8 mouse cellular contexts compared by ENCODE assay signal in genomic region chr11:46127621-46128547, GRCm38 (mm10). TPM values are rescaled to one million over a fixed set of nuclear protein-coding genes. Genes with fewer than 3 reads are reported as not detected.
DNase-seq lines count a peak whose midpoint lies in the region; ATAC-seq and TF ChIP-seq lines count a peak whose summit lies in the region.

No protein-coding gene starts in this region.

- H3K4me2 ChIP-seq in heart, embryonic 11.5 days: no peak overlapping the region
- no peak overlapping the region for H3K4me2 ChIP-seq in heart, embryonic 15.5 days
- no peak overlapping the region for H3K4me2 ChIP-seq in limb, embryonic 14.5 days (replicated peaks; ENCODE audit: low read depth, low read length, severe bottlenecking)
- H3K4me2 ChIP-seq in midbrain, embryonic 15.5 days: no peak overlapping the region

- DNase-seq in heart, adult 11 months: peak; percentile 99
- peak; percentile 71 for DNase-seq in limb, embryonic 14.5 days (ENCODE audit: low spot score)
- DNase-seq in spleen, adult 18-20 months: peak; percentile 47 to 54
- no peak for DNase-seq in left cerebral cortex, postnatal 14 days (ENCODE audit: low spot score in 2 of 2)
- no peak for DNase-seq in cerebellum, adult 11-12 months

- H3K9ac ChIP-seq in heart, embryonic 11.5 days (ENCODE audit: low read depth, low read length): no peak overlapping the region
- no peak overlapping the region for H3K9ac ChIP-seq in heart, embryonic 15.5 days
- H3K9ac ChIP-seq in limb, embryonic 14.5 days (ENCODE audit: low read depth, low read length, severe bottlenecking): no peak overlapping the region
- no peak overlapping the region for H3K9ac ChIP-seq in midbrain, embryonic 15.5 days

- H3K9me3 ChIP-seq in heart, embryonic 11.5 days (replicated peaks; ENCODE audit: control insufficient read depth, low read length): no peaks in the 10 kb centered on the region
- H3K9me3 ChIP-seq in heart, embryonic 15.5 days (replicated peaks): no peaks in the 10 kb centered on the region
- H3K9me3 ChIP-seq in limb, embryonic 14.5 days (ENCODE audit: control insufficient read depth, low read length): no peaks in the 10 kb centered on the region
- H3K9me3 ChIP-seq in midbrain, embryonic 15.5 days: no peaks in the 10 kb centered on the region

- ATAC-seq in heart, embryonic 11.5 days (replicated peaks; ENCODE audit: insufficient number of reproducible peaks, low FRiP score, low TSS enrichment): no peak
- peak; percentile 56; the same call in 1 of the 2 replicates for ATAC-seq in heart, embryonic 15.5 days (replicated peaks; ENCODE audit: insufficient number of reproducible peaks, insufficient read depth, low FRiP score, low read depth)
- ATAC-seq in limb, embryonic 14.5 days (ENCODE audit: low FRiP score, low read depth): peak; percentile 77
- no peak for ATAC-seq in midbrain, embryonic 15.5 days (replicated peaks)

- 77% methylated on average over 15 of the region's 15 CpGs for whole genome bisulfite sequencing in heart, embryonic 11.5 days (ENCODE audit: insufficient replicate concordance)
- WGBS in heart, embryonic 15.5 days: 71% methylated on average over 15 of the region's 15 CpGs
- 71% methylated on average over 15 of the region's 15 CpGs for WGBS in limb, embryonic 14.5 days
- 82% methylated on average over 15 of the region's 15 CpGs for WGBS in midbrain, embryonic 15.5 days

- H3K27me3 ChIP-seq in heart, embryonic 11.5 days (ENCODE audit: control insufficient read depth, insufficient read depth, low read length): no peaks in the 10 kb centered on the region
- H3K27me3 ChIP-seq in heart, embryonic 15.5 days: no peaks in the 10 kb centered on the region
- H3K27me3 ChIP-seq in limb, embryonic 14.5 days (ENCODE audit: control insufficient read depth, insufficient read depth, low read length): no peaks in the 10 kb centered on the region
- no peaks in the 10 kb centered on the region for H3K27me3 ChIP-seq in midbrain, embryonic 15.5 days (replicated peaks)

- intact Hi-C loops in left cerebral cortex, postnatal 14 days (cut with DNase I): loop anchor here (5.0 kb wide), 1 partner anchor 111 kb away; no protein-coding TSS in a partner anchor

- no peak for TF ChIP-seq POLR2A in limb, embryonic 14.5 days (IDR thresholded peaks at IDR 0.05; ENCODE audit: borderline replicate concordance, extremely low read depth, insufficient read depth, insufficient read length)

- no peak overlapping the region for H3K4me3 ChIP-seq in heart, embryonic 11.5 days (ENCODE audit: low read depth, low read length)
- no peak overlapping the region for H3K4me3 ChIP-seq in heart, embryonic 15.5 days
- no peak overlapping the region for H3K4me3 ChIP-seq in limb, embryonic 14.5 days (replicated peaks; ENCODE audit: low read length)
- no peak overlapping the region for H3K4me3 ChIP-seq in midbrain, embryonic 15.5 days

- H3K4me1 ChIP-seq in heart, embryonic 11.5 days (ENCODE audit: control insufficient read depth, insufficient read depth, low read length): 0 out of 2 replicates have a peak, but pooled peaks cover 3% of the 10 kb centered on the region
- peaks cover 12% of the 10 kb centered on the region; the same call in 1 of the 2 replicates for H3K4me1 ChIP-seq in heart, embryonic 15.5 days (replicated peaks)
- no peaks in the 10 kb centered on the region for H3K4me1 ChIP-seq in limb, embryonic 14.5 days (ENCODE audit: control insufficient read depth, insufficient read depth, low read length)
- H3K4me1 ChIP-seq in midbrain, embryonic 15.5 days: no peaks in the 10 kb centered on the region

- H3K36me3 ChIP-seq in heart, embryonic 11.5 days (ENCODE audit: control insufficient read depth, insufficient read depth, low read length): peaks cover 35% of the 10 kb centered on the region
- H3K36me3 ChIP-seq in heart, embryonic 15.5 days: peaks cover 68% of the 10 kb centered on the region
- H3K36me3 ChIP-seq in limb, embryonic 14.5 days (ENCODE audit: control insufficient read depth, insufficient read depth, low read length): peaks cover 33% of the 10 kb centered on the region
- peaks cover 6% of the 10 kb centered on the region; the same call in 1 of the 2 replicates for H3K36me3 ChIP-seq in midbrain, embryonic 15.5 days (replicated peaks)

- H3K27ac ChIP-seq in heart, embryonic 11.5 days (ENCODE audit: low read depth, low read length): no peak overlapping the region
- H3K27ac ChIP-seq in heart, embryonic 15.5 days: peak overlapping the region; percentile 54
- no peak overlapping the region for H3K27ac ChIP-seq in limb, embryonic 14.5 days (replicated peaks; ENCODE audit: low read depth, low read length)
- H3K27ac ChIP-seq in midbrain, embryonic 15.5 days: no peak overlapping the region

RNA-seq across cellular contexts. Expression of gene Nipal4, which starts 38.4 kb away (rescaled TPM):
- polyA plus RNA-seq in heart, embryonic 11.5 days (2014; fragmentation: Nextera tagmentation; extraction: Ambion mirVana): 12.2 and 18.2 TPM in 2 replicates
- 5.3 and 6.5 TPM in 2 replicates for polyA plus RNA-seq in heart, embryonic 15.5 days (2015; fragmentation: Nextera tagmentation; extraction: Ambion mirVana)
- 2.6 and 3.2 TPM in 2 replicates for polyA plus RNA-seq in limb, embryonic 14.5 days (2012; rRNA removed)
- polyA plus RNA-seq in limb, embryonic 14.5 days (2014; fragmentation: Nextera tagmentation; extraction: Ambion mirVana): 4.3 and 4.5 TPM in 2 replicates
- 0.43 TPM in 2 replicates for polyA plus RNA-seq in midbrain, embryonic 15.5 days (2015; fragmentation: Nextera tagmentation; extraction: Ambion mirVana)
- total RNA-seq in left cerebral cortex, postnatal 14 days (2021): 1 to 10 TPM; 1.6 to 2.6 TPM

Comparison
In these comparisons a context has a peak if more than half of its experiments do, and no peak if none do; other contexts are left out.
1. ATAC-seq: peak in heart, embryonic 15.5 days (single experiment) and limb, embryonic 14.5 days (single experiment); none in heart, embryonic 11.5 days (single experiment) and midbrain, embryonic 15.5 days (single experiment).
2. DNase-seq: peak in heart, adult 11 months (single experiment), limb, embryonic 14.5 days (single experiment) and spleen, adult 18-20 months (2 of 2); none in left cerebral cortex, postnatal 14 days (0 of 2) and cerebellum, adult 11-12 months (single experiment).